Mouse (Mus musculus) MN1 (cell line): Measurements from ENCODE around the gene Zfhx3.
A peak's percentile ranks its signal among the peaks of the same experiment; 100 is the strongest.

ENCODE experiments used
- DNase-seq: peaks from one replicate; pipeline ENCODE4 v3.0.0-alpha.2; 2016; ENCODE audit warnings: low spot score

The Zfhx3 gene

GRCm38 (mm10) chr8:108454561-108455311, 512.3 kb downstream of the Zfhx3 start:
- peak; percentile 86 for DNase-seq

- DNase-seq = no peak
These were observed 524.2 kb downstream of the Zfhx3 start for GRCm38 (mm10) chr8:108466653-108467052.

GRCm38 (mm10) chr8:108467172-108468035, 525.0 kb downstream of the Zfhx3 start:
- DNase-seq = no peak

- no peak for DNase-seq
These were observed 527.8 kb downstream of the Zfhx3 start for GRCm38 (mm10) chr8:108470269-108470668.

- no peak for DNase-seq
These were observed 532.1 kb downstream of the Zfhx3 start for GRCm38 (mm10) chr8:108474556-108474955.

- peak; percentile 79 for DNase-seq
These were observed 535.7 kb downstream of the Zfhx3 start for GRCm38 (mm10) chr8:108478131-108478530.

GRCm38 (mm10) chr8:108480141-108480540, 537.7 kb downstream of the Zfhx3 start:
- no peak for DNase-seq

GRCm38 (mm10) chr8:108481167-108481815, 538.8 kb downstream of the Zfhx3 start:
- DNase-seq = peak; percentile 91

- DNase-seq = no peak
These were observed 553.7 kb downstream of the Zfhx3 start for GRCm38 (mm10) chr8:108496101-108496500.

- DNase-seq = no peak
These were observed 564.3 kb downstream of the Zfhx3 start for GRCm38 (mm10) chr8:108506779-108507178.

GRCm38 (mm10) chr8:108507769-108508168, 565.3 kb downstream of the Zfhx3 start:
- no peak for DNase-seq

- no peak for DNase-seq
These were observed 568.3 kb downstream of the Zfhx3 start for GRCm38 (mm10) chr8:108510641-108511325.

GRCm38 (mm10) chr8:108518116-108518515, 575.7 kb downstream of the Zfhx3 start:
- DNase-seq = peak; percentile 53

GRCm38 (mm10) chr8:108522050-108522449, 579.6 kb downstream of the Zfhx3 start:
- DNase-seq = no peak

GRCm38 (mm10) chr8:108529421-108529820, 587.0 kb downstream of the Zfhx3 start:
- DNase-seq = no peak

GRCm38 (mm10) chr8:108535121-108535876, 592.9 kb downstream of the Zfhx3 start:
- DNase-seq = peak; percentile 14

GRCm38 (mm10) chr8:108536186-108536585, 593.7 kb downstream of the Zfhx3 start:
- peak; percentile 14 for DNase-seq

GRCm38 (mm10) chr8:108536911-108537351, 594.5 kb downstream of the Zfhx3 start:
- peak; percentile 45 for DNase-seq

- peak; percentile 52 for DNase-seq
These were observed 595.5 kb downstream of the Zfhx3 start for GRCm38 (mm10) chr8:108537686-108538551.

- peak; percentile 66 for DNase-seq
These were observed 596.6 kb downstream of the Zfhx3 start for GRCm38 (mm10) chr8:108538929-108539555.
